ENCODE assay signal across 24 mouse cellular contexts in genomic region chr5:32415554-32415953, GRCm38 (mm10).
"Had no signal": no experiment of that assay in that cellular context is flagged by ENCODE, and none has a peak within 500 bp of the region (broad histone marks: within the 10 kb centered on the region; RNA-seq: fewer than 3 reads in every experiment).

No protein-coding gene starts in this region.

- ATAC-seq: forebrain, postnatal 0 days; hindbrain, postnatal 0 days had no signal

- H3K27ac ChIP-seq: hindbrain, embryonic 13.5 days; hindbrain, embryonic 15.5 days; hindbrain, postnatal 0 days; kidney, embryonic 15.5 days; liver, embryonic 13.5 days; liver, embryonic 15.5 days had no signal

- H3K36me3 ChIP-seq: heart, embryonic 15.5 days; hindbrain, embryonic 13.5 days; hindbrain, embryonic 15.5 days; kidney, embryonic 15.5 days; limb, embryonic 12.5 days; liver, embryonic 13.5 days; liver, embryonic 15.5 days had no signal

- H3K9me3 ChIP-seq: heart, embryonic 15.5 days; hindbrain, embryonic 13.5 days; hindbrain, embryonic 15.5 days; kidney, embryonic 15.5 days; limb, embryonic 12.5 days; liver, embryonic 13.5 days; liver, embryonic 15.5 days had no signal

- H3K4me3 ChIP-seq: heart, embryonic 15.5 days; hindbrain, embryonic 13.5 days; hindbrain, embryonic 15.5 days; kidney, embryonic 15.5 days; limb, embryonic 12.5 days; liver, embryonic 13.5 days; liver, embryonic 15.5 days had no signal

- H3K27me3 ChIP-seq: heart, embryonic 15.5 days; hindbrain, embryonic 13.5 days; hindbrain, embryonic 15.5 days; kidney, embryonic 15.5 days; limb, embryonic 12.5 days; liver, embryonic 13.5 days; liver, embryonic 15.5 days had no signal

- H3K9ac ChIP-seq: forebrain, postnatal 0 days; heart, embryonic 15.5 days; hindbrain, embryonic 13.5 days; hindbrain, embryonic 15.5 days; kidney, embryonic 15.5 days; limb, embryonic 12.5 days; liver, embryonic 13.5 days; liver, embryonic 15.5 days had no signal

- DNase-seq: forebrain, postnatal 0 days; gastrocnemius, postnatal 10 days; gastrocnemius, postnatal 36 days; heart, adult 11 months; heart, postnatal 14 days; kidney, adult 11 months; kidney, adult 2 months; kidney, adult 9 months; kidney, postnatal 14 days; kidney, postnatal 36 days; layer of hippocampus, adult 9-11 months; layer of hippocampus, postnatal 36 days; left cerebral cortex, postnatal 4 days; liver; liver, embryonic 13.5 days; lung, adult 18-20 months had no signal

- H3K4me2 ChIP-seq: heart, embryonic 15.5 days; hindbrain, embryonic 13.5 days; hindbrain, embryonic 15.5 days; kidney, embryonic 15.5 days; limb, embryonic 12.5 days; liver, embryonic 11.5 days; liver, embryonic 13.5 days; liver, embryonic 15.5 days had no signal
